Mouse (Mus musculus) lung, postnatal 10 days (tissue): ENCODE measurements at regions not wholly inside any gene's neighbourhood (a gene's known extent, or its start where the extent isn't known, plus 50 kb on each side); places are given as distances from the start of the nearest gene placed in this dataset.

Experiments
- DNase-seq: peaks from one replicate; pipeline ENCODE4 v3.0.0; 2021

DNA sequence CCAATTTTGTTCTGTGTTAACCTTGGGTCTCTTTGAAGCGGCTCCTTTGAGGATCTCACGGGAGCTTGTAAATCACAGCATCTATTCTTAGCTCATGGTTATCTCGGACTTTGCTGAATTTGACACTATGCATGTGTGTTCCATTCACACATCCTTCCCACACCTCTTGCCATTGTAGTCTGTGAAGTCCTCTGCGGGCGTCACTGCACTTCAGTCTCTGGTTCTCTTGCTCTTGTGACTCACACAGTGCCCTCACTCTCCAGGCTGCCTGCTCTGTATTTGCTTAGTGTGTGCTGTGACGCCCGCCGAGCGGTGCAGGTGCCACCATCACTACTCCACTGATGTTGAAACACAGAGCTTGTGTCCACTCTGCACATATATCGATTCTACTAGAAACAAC is 1271.2 kb downstream of the Synb start:
- no peak for DNase-seq

DNA sequence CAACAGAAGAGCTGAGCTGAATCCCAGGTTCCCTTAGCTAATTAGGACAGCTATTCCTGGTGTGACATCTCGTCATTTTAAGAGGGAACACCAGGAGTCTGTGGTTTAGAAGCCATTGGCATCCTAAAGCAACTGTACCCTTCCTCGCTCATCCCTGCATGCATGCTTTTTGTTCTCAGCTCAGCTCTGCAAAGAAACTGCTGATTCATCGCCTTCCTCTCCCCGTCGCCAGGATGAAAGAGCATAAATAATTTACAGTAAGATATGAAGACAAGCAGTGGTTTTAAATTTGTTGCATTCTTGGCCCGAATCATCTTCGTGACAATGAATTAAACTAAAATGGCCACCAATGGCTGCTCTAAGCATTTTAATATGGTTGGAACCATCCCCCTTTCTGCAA is 1272.9 kb downstream of the Synb start:
- no peak for DNase-seq

- no peak for DNase-seq
These were observed 1273.3 kb downstream of the Synb start for GRCm38 (mm10) chr14:68020769-68021168.

DNA sequence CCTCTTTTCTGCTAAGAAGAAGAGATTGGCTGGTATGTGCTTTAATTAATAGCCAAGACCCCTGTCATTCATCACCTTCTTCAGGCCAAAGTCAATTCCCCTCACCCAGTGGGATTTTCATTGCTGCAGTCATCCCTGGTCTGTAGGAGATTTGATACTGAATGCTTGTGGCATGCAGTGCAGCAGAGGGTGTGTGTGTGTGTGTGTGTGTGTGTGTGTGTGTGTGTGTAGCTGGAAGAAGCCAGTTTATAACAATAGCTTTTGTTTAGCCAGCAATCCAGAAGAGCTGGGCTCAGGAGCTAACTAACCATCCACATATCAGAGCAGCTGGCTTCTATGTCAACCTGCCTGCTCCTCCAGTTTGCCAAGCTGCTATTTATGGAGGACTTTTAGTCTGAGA is 1275.4 kb downstream of the Synb start:
- DNase-seq = no peak

- DNase-seq = no peak
These were observed 1297.2 kb downstream of the Synb start for GRCm38 (mm10) chr14:67996790-67997417.

DNA sequence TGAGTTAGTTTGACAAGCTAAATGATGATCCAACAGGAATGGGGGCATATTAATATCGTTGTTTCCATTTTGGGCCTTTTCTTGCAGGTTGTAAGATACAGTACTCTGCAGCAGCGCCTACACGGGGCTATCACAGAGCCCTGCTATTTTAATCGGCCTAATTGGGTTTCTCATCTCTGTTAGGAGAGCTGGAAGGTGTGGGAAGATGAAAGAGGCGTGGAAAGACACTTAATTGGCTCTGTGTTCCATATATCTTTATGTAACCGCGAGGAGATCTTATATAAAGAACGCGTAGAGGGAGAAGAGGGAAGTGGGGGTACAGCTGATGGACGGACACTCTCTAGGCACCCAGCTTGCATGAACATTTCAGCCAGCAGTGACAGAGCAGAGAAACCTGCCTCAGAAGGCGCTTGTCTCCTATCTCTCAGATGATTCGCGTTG is 1300.5 kb downstream of the Synb start:
- no peak for DNase-seq

DNA sequence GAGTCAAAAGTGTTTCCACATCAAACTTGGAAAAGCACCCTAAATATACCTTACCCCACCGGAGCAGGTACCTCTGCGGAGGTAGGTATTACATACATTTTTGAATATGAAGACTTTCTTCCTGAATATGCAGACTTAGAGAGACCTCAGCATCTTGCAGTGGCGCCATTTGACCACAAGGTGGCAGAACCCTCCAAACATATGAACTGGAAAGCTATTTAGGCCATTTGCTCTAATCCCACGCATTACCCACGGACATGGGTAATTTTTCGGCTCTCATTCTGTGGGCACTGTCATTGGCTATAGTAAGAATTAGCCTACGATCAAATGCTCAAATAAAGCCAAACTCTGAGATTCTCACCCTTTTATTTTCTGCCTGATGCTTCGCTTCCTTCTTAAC is 1301.0 kb downstream of the Synb start:
- peak; percentile 57 for DNase-seq

DNA sequence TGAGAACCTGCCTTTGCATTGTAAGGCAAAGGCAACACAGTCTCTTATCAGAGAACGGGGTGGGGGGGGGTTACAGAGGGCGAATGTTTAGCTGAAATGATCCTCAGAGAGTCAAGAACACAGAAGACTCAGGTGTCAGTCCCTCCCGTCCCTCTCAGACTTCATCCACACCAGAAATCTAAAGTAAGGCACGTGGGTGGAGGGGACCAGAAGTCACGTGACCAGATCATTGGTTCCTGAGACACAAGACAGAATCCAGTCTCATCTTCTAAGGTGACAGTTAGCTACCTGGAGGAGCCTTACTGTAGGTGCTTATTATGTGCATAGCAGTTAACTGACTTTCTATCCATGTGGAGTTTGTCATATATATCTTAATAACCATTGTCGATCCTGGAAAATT is 1302.0 kb downstream of the Synb start:
- DNase-seq = no peak

DNA sequence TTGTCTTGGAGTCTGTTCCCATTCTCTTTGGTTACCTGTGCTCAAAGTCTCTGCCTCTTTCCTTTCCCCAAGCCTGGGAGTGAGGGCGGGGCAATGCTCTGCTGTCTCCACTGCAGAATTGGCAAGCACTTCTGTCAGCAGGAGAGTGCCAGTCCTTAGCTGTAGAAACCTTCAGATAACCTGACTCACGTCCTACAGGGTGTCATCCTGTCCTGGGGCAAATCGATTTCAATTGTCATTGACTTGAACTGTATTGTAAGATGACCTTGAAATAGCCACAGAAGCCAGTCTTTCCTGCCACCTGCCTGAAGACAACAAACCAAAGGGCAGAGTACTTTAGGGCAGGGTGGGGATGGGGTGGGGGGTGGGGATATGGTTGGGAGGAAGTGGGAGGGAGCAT is 1303.8 kb downstream of the Synb start:
- no peak for DNase-seq
